Mouse (Mus musculus): ENCODE data around the gene Kif16b. TPM values are rescaled to one million over a fixed set of nuclear protein-coding genes. Genes with fewer than 3 reads are reported as not detected.

Gene Kif16b
- polyA plus RNA-seq, 1 experiment from 2014 or later, result 6.4 TPM

- Histone ChIP-seq H3K9me3 (ENCODE audit: low read length) (no peaks in the 10 kb centered on the region), H3K4me1 (ENCODE audit: insufficient read depth, low read depth, low read length) (no peaks in the 10 kb centered on the region), H3K4me3 (ENCODE audit: low read depth, low read length) (no peak overlapping the region), H3K27me3 (replicated peaks; ENCODE audit: insufficient read depth, low read length) (no peaks in the 10 kb centered on the region), H3K4me2 (replicated peaks; ENCODE audit: low read depth, low read length) (no peak overlapping the region), H3K27ac (ENCODE audit: low read length) (no peak overlapping the region), H3K9ac (replicated peaks; ENCODE audit: low read depth) (no peak overlapping the region), H3K36me3 (ENCODE audit: insufficient read depth, low read length) (no peaks in the 10 kb centered on the region)
- ATAC-seq (no peak), DNase-seq (ENCODE audit: low spot score) (no peak)
- TF ChIP-seq EP300 (IDR thresholded peaks at IDR 0.05) (no peak), CTCF (IDR thresholded peaks at IDR 0.05) (no peak)
- WGBS, result 55% methylated on average over 3 of the region's 3 CpGs
Observed at GRCm38 (mm10) chr2:142838775-142839174, 62.6 kb downstream of the Kif16b start.

DNA sequence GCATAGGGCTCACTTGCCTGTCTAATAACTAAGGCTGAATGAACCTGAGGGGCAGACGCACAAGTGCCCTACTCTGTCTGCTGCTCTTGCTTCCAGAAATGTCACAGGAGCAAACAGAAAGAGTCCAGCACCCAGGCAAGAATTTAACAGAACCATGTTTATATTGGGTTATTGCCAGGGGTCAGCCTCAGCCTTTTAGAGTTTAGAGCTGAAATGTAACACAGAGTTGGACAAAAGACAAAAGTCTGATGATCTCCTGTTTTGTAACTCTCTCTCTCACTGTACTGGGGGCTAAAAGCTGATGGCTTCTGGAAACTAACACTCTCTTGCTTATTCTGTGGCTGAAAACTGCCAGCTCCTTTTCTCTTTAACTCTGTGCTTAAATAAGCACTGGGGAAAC lies 63.2 kb downstream of the Kif16b start:
- DNase-seq (ENCODE audit: low spot score), result peak; percentile 92
- ATAC-seq, result peak; percentile 81
- H3K36me3 ChIP-seq (ENCODE audit: insufficient read depth, low read length), result no peaks in the 10 kb centered on the region
- no peaks in the 10 kb centered on the region for H3K27me3 ChIP-seq (replicated peaks; ENCODE audit: insufficient read depth, low read length)
- no peak overlapping the region for H3K9ac ChIP-seq (replicated peaks; ENCODE audit: low read depth)
- WGBS, result 27% methylated on average over 1 of the region's 1 CpGs
- no peak overlapping the region for H3K4me2 ChIP-seq (replicated peaks; ENCODE audit: low read depth, low read length)
- H3K9me3 ChIP-seq (ENCODE audit: low read length), result no peaks in the 10 kb centered on the region
- no peak overlapping the region for H3K4me3 ChIP-seq (ENCODE audit: low read depth, low read length)
- H3K4me1 ChIP-seq (ENCODE audit: insufficient read depth, low read depth, low read length), result no peaks in the 10 kb centered on the region
- no peak overlapping the region for H3K27ac ChIP-seq (ENCODE audit: low read length)
- TF ChIP-seq CTCF (IDR thresholded peaks at IDR 0.05) (no peak), EP300 (IDR thresholded peaks at IDR 0.05) (0 out of 2 replicates have a peak, but pooled peaks have one; percentile 52)

- H3K4me2 ChIP-seq (replicated peaks; ENCODE audit: low read depth, low read length), result no peak overlapping the region
- H3K27me3 ChIP-seq (replicated peaks; ENCODE audit: insufficient read depth, low read length), result no peaks in the 10 kb centered on the region
- no peaks in the 10 kb centered on the region for H3K9me3 ChIP-seq (ENCODE audit: low read length)
- H3K4me1 ChIP-seq (ENCODE audit: insufficient read depth, low read depth, low read length), result no peaks in the 10 kb centered on the region
- TF ChIP-seq EP300 (IDR thresholded peaks at IDR 0.05) (no peak), CTCF (IDR thresholded peaks at IDR 0.05) (no peak)
- ATAC-seq (no peak), DNase-seq (ENCODE audit: low spot score) (no peak)
- WGBS, result 89% methylated on average over 3 of the region's 3 CpGs
- no peak overlapping the region for H3K4me3 ChIP-seq (ENCODE audit: low read depth, low read length)
- H3K9ac ChIP-seq (replicated peaks; ENCODE audit: low read depth), result no peak overlapping the region
- no peaks in the 10 kb centered on the region for H3K36me3 ChIP-seq (ENCODE audit: insufficient read depth, low read length)
- no peak overlapping the region for H3K27ac ChIP-seq (ENCODE audit: low read length)
Observed at GRCm38 (mm10) chr2:142834751-142835150, 66.6 kb downstream of the Kif16b start.

GRCm38 (mm10) chr2:142832617-142833422 lies 68.5 kb downstream of the Kif16b start:
- no peaks in the 10 kb centered on the region for H3K4me1 ChIP-seq (ENCODE audit: insufficient read depth, low read depth, low read length)
- no peak for TF ChIP-seq EP300 (IDR thresholded peaks at IDR 0.05)
- TF ChIP-seq CTCF (IDR thresholded peaks at IDR 0.05), result no peak
- no peaks in the 10 kb centered on the region for H3K36me3 ChIP-seq (ENCODE audit: insufficient read depth, low read length)
- H3K9ac ChIP-seq (replicated peaks; ENCODE audit: low read depth), result no peak overlapping the region
- 75% methylated on average over 10 of the region's 10 CpGs for WGBS
- no peak overlapping the region for H3K4me3 ChIP-seq (ENCODE audit: low read depth, low read length)
- ATAC-seq (no peak), DNase-seq (ENCODE audit: low spot score) (no peak)
- no peak overlapping the region for H3K27ac ChIP-seq (ENCODE audit: low read length)
- no peaks in the 10 kb centered on the region for H3K9me3 ChIP-seq (ENCODE audit: low read length)
- no peak overlapping the region for H3K4me2 ChIP-seq (replicated peaks; ENCODE audit: low read depth, low read length)
- no peaks in the 10 kb centered on the region for H3K27me3 ChIP-seq (replicated peaks; ENCODE audit: insufficient read depth, low read length)

DNA sequence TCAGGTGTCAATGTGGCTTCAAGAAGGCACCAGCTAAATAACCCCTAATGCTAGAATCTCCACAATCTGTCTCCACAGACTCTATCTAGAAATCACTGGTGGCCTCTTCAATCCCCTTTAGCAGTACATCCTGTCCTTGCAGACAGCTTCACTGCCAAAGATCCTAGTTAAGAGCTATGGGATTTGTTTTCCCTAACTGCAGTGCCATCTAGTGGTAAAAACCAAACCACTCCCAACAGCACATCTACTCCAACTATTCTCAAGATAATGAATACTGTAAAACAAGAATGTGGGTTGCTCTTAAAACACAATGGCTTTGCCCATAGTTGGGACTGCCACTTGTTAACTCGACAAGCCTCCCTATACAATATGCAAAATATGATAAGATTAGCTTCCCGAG lies 88.3 kb downstream of the Kif16b start:
- H3K36me3 ChIP-seq (ENCODE audit: insufficient read depth, low read length), result no peaks in the 10 kb centered on the region
- 27% methylated on average over 2 of the region's 2 CpGs for WGBS
- no peak overlapping the region for H3K4me3 ChIP-seq (ENCODE audit: low read depth, low read length)
- TF ChIP-seq EP300 (IDR thresholded peaks at IDR 0.05), result no peak
- peak; percentile 84 for TF ChIP-seq CTCF (IDR thresholded peaks at IDR 0.05)
- no peak overlapping the region for H3K27ac ChIP-seq (ENCODE audit: low read length)
- no peaks in the 10 kb centered on the region for H3K4me1 ChIP-seq (ENCODE audit: insufficient read depth, low read depth, low read length)
- ATAC-seq (peak; percentile 53), DNase-seq (ENCODE audit: low spot score) (peak; percentile 88)
- H3K4me2 ChIP-seq (replicated peaks; ENCODE audit: low read depth, low read length), result no peak overlapping the region
- no peaks in the 10 kb centered on the region for H3K9me3 ChIP-seq (ENCODE audit: low read length)
- H3K27me3 ChIP-seq (replicated peaks; ENCODE audit: insufficient read depth, low read length), result no peaks in the 10 kb centered on the region
- no peak overlapping the region for H3K9ac ChIP-seq (replicated peaks; ENCODE audit: low read depth)

DNA sequence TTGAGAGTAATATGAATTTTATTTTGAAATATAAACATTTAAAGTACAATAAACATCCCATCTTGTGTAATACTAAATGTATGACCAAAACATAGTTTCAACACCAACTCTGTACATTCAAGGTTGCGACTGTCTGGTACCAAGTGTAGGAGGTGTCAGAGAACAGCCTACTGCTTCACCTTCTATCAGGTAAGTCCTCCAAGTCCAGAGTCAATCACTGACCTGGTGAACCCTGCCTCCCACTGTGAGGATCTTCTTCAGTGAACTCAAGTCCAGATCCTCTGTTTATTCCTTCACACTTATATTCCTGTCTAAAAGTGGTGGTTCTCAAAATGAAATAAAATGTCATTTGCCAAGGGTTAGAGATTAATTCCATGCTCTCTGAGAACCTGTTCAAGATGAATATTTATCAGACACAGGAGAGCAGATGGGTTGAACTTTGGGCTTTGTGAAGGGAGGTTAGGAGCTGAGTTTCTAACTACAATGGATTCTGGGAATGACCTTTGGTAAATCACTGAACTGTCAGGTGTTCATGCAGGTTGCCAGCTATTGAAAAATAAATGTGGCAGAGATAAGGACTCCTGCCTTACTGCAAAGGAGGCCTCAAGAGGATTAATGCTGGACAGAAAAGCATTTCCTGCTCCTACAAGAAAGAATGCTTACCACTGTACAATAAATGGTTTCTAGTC lies 97.4 kb downstream of the Kif16b start:
- H3K27me3 ChIP-seq (replicated peaks; ENCODE audit: insufficient read depth, low read length), result no peaks in the 10 kb centered on the region
- no peak overlapping the region for H3K4me2 ChIP-seq (replicated peaks; ENCODE audit: low read depth, low read length)
- DNase-seq (ENCODE audit: low spot score) (no peak), ATAC-seq (no peak)
- H3K36me3 ChIP-seq (ENCODE audit: insufficient read depth, low read length), result no peaks in the 10 kb centered on the region
- no peak overlapping the region for H3K4me3 ChIP-seq (ENCODE audit: low read depth, low read length)
- H3K27ac ChIP-seq (ENCODE audit: low read length), result no peak overlapping the region
- 84% methylated on average over 1 of the region's 1 CpGs for WGBS
- no peaks in the 10 kb centered on the region for H3K9me3 ChIP-seq (ENCODE audit: low read length)
- TF ChIP-seq CTCF (IDR thresholded peaks at IDR 0.05) (no peak), EP300 (IDR thresholded peaks at IDR 0.05) (no peak)
- no peaks in the 10 kb centered on the region for H3K4me1 ChIP-seq (ENCODE audit: insufficient read depth, low read depth, low read length)
- H3K9ac ChIP-seq (replicated peaks; ENCODE audit: low read depth), result no peak overlapping the region

All from lung, postnatal 0 days (tissue).